Mouse (Mus musculus) embryonic facial prominence, embryonic 15.5 days (tissue): ENCODE results near the gene Oprd1. TPM values are rescaled to one million over a fixed set of nuclear protein-coding genes. Genes with fewer than 3 reads are reported as not detected.
A peak's percentile ranks its signal among the peaks of the same experiment; 100 is the strongest.

ENCODE experiments used
- ATAC-seq: fragments of 200-750 bp; cut with Nextera tagmentation; 2 replicates; pipeline ENCODE4 v1.8.0; 2017; ENCODE audit warnings: low read depth, moderate TSS enrichment; ENCODE audit not compliant: insufficient number of reproducible peaks, low FRiP score, low TSS enrichment
- H3K27ac ChIP-seq: fragments of 300-500 bp; sonication (generic); replicated peaks from 2 replicates; pipeline ENCODE4 v1.5.1; 2015; ENCODE audit warnings: mild to moderate bottlenecking, inconsistent platforms
- H3K27me3 ChIP-seq: fragments of 300-500 bp; sonication (generic); 2 replicates; pipeline ENCODE4 v1.6.1; 2015; ENCODE audit warnings: inconsistent platforms
- H3K36me3 ChIP-seq: fragments of 300-500 bp; sonication (generic); 2 replicates; pipeline ENCODE4 v1.6.1; 2015; ENCODE audit warnings: mild to moderate bottlenecking, inconsistent platforms
- H3K4me1 ChIP-seq: fragments of 300-500 bp; sonication (generic); 2 replicates; pipeline ENCODE4 v1.6.1; 2015; ENCODE audit warnings: inconsistent platforms
- H3K4me2 ChIP-seq: fragments of 300-500 bp; sonication (generic); replicated peaks from 2 replicates; pipeline ENCODE4 v1.6.1; 2015; ENCODE audit warnings: mild to moderate bottlenecking, inconsistent platforms
- H3K4me3 ChIP-seq: fragments of 300-500 bp; sonication (generic); replicated peaks from 2 replicates; pipeline ENCODE4 v1.5.1; 2015; ENCODE audit warnings: mild to moderate bottlenecking, inconsistent platforms
- H3K9ac ChIP-seq: fragments of 300-500 bp; sonication (generic); 2 replicates; pipeline ENCODE4 v1.6.1; 2015; ENCODE audit warnings: inconsistent platforms
- H3K9me3 ChIP-seq: fragments of 300-500 bp; sonication (generic); replicated peaks from 2 replicates; pipeline ENCODE4 v1.6.1; 2016; ENCODE audit warnings: inconsistent platforms
- WGBS: fragments of 180-500 bp; shearing (Covaris S2); methylation state at CpG from one replicate; pipeline ENCODE4 v1.1.7; 2015; 5-methylcytosine and 5-hydroxymethylcytosine counted together
- polyA plus RNA-seq: library from polyadenylated mRNA; unstranded; fragments of >200 nt; fragmentation: Nextera tagmentation; extraction: Ambion mirVana; gene quantifications from 2 replicates; pipeline ENCODE4 v1.2.1, GENCODE M21; 2015

The Oprd1 gene
- polyA plus RNA-seq, 1 experiment from 2014 or later, result 0.33 TPM

- peak overlapping the region; percentile 31; the same call in 1 of the 2 replicates for H3K4me2 ChIP-seq
- H3K4me1 ChIP-seq, result peaks cover 20% of the 10 kb centered on the region
- no peaks in the 10 kb centered on the region for H3K27me3 ChIP-seq
- no peak overlapping the region for H3K4me3 ChIP-seq
- H3K9me3 ChIP-seq, result no peaks in the 10 kb centered on the region
- H3K9ac ChIP-seq, result no peak overlapping the region
- no peak for ATAC-seq
- WGBS, result 12% methylated on average over 19 of the region's 19 CpGs
- H3K36me3 ChIP-seq, result no peaks in the 10 kb centered on the region
- no peak overlapping the region for H3K27ac ChIP-seq
Measured at GRCm38 (mm10) chr4:132079555-132080275, 64.6 kb downstream of the Oprd1 start.

- H3K4me3 ChIP-seq, result no peak overlapping the region
- no peaks in the 10 kb centered on the region for H3K36me3 ChIP-seq
- no peak overlapping the region for H3K4me2 ChIP-seq
- no peak overlapping the region for H3K27ac ChIP-seq
- ATAC-seq, result no peak
- no peak overlapping the region for H3K9ac ChIP-seq
- WGBS, result 54% methylated on average over 7 of the region's 7 CpGs
- H3K27me3 ChIP-seq, result 0 out of 2 replicates have a peak, but pooled peaks cover 2% of the 10 kb centered on the region
- H3K9me3 ChIP-seq, result no peaks in the 10 kb centered on the region
- H3K4me1 ChIP-seq, result peaks cover 29% of the 10 kb centered on the region
Measured at GRCm38 (mm10) chr4:132078296-132078714, 66.0 kb downstream of the Oprd1 start.

GRCm38 (mm10) chr4:132077445-132077844, 66.8 kb downstream of the Oprd1 start:
- Histone ChIP-seq H3K27ac (no peak overlapping the region), H3K4me3 (no peak overlapping the region), H3K4me2 (no peak overlapping the region), H3K4me1 (peaks cover 29% of the 10 kb centered on the region), H3K36me3 (no peaks in the 10 kb centered on the region), H3K27me3 (0 out of 2 replicates have a peak, but pooled peaks cover 5% of the 10 kb centered on the region), H3K9me3 (no peaks in the 10 kb centered on the region), H3K9ac (no peak overlapping the region)
- no peak for ATAC-seq
- 62% methylated on average over 7 of the region's 7 CpGs for WGBS

- Histone ChIP-seq H3K27me3 (0 out of 2 replicates have a peak, but pooled peaks cover 5% of the 10 kb centered on the region), H3K27ac (no peak overlapping the region; the same call in 1 of the 2 replicates), H3K9ac (no peak overlapping the region), H3K4me2 (peak overlapping the region; percentile 30), H3K4me3 (no peak overlapping the region), H3K4me1 (peaks cover 29% of the 10 kb centered on the region), H3K36me3 (no peaks in the 10 kb centered on the region), H3K9me3 (no peaks in the 10 kb centered on the region)
- ATAC-seq, result no peak
- 20% methylated on average over 20 of the region's 20 CpGs for WGBS
Measured at GRCm38 (mm10) chr4:132076480-132077405, 67.5 kb downstream of the Oprd1 start.

- Histone ChIP-seq H3K27me3 (0 out of 2 replicates have a peak, but pooled peaks cover 5% of the 10 kb centered on the region), H3K4me1 (peaks cover 29% of the 10 kb centered on the region), H3K36me3 (no peaks in the 10 kb centered on the region), H3K4me3 (peak overlapping the region; percentile 76; the same call in 1 of the 2 replicates), H3K27ac (no peak overlapping the region), H3K9me3 (no peaks in the 10 kb centered on the region), H3K9ac (no peak overlapping the region), H3K4me2 (peak overlapping the region; percentile 99)
- WGBS, result 54% methylated on average over 1 of the region's 1 CpGs
- ATAC-seq, result no peak
Measured at GRCm38 (mm10) chr4:132075796-132076195, 68.5 kb downstream of the Oprd1 start.

GRCm38 (mm10) chr4:132074933-132075769, 69.1 kb downstream of the Oprd1 start, which contains the start of gene Epb41:
Gene Epb41 (minus strand): TSS chr4:132075321.
- WGBS, result 1% methylated on average over 47 of the region's 47 CpGs
- H3K27me3 ChIP-seq, result 0 out of 2 replicates have a peak, but pooled peaks cover 5% of the 10 kb centered on the region
- peaks cover 29% of the 10 kb centered on the region for H3K4me1 ChIP-seq
- peak within 1 kb of the TSS; percentile 76 for H3K4me3 ChIP-seq
- peak within 1 kb of the TSS; percentile 28; the same call in 1 of the 2 replicates for H3K27ac ChIP-seq
- peak; percentile 90 for ATAC-seq
- peak within 1 kb of the TSS; percentile 50 for H3K9ac ChIP-seq
- H3K9me3 ChIP-seq, result no peaks in the 10 kb centered on the region
- H3K36me3 ChIP-seq, result no peaks in the 10 kb centered on the region
- H3K4me2 ChIP-seq, result peak within 1 kb of the TSS; percentile 99

- ATAC-seq, result 0 out of 2 replicates have a peak, but pooled peaks have one; percentile 16
- Histone ChIP-seq H3K36me3 (no peaks in the 10 kb centered on the region), H3K9me3 (no peaks in the 10 kb centered on the region), H3K27ac (peak within 1 kb of the TSS; percentile 28; the same call in 1 of the 2 replicates), H3K4me3 (peak within 1 kb of the TSS; percentile 76), H3K27me3 (0 out of 2 replicates have a peak, but pooled peaks cover 5% of the 10 kb centered on the region), H3K4me2 (peak within 1 kb of the TSS; percentile 99), H3K4me1 (peaks cover 27% of the 10 kb centered on the region), H3K9ac (peak within 1 kb of the TSS; percentile 50)
- WGBS, result 2% methylated on average over 42 of the region's 42 CpGs
Measured at GRCm38 (mm10) chr4:132074077-132074932, 70.0 kb downstream of the Oprd1 start, which contains the start of gene Gm10300. Gene Gm10300 (plus strand): TSS chr4:132074697.

- H3K4me2 ChIP-seq, result no peak overlapping the region
- H3K27ac ChIP-seq, result no peak overlapping the region
- H3K9me3 ChIP-seq, result no peaks in the 10 kb centered on the region
- WGBS, result 76% methylated on average over 6 of the region's 6 CpGs
- no peak for ATAC-seq
- H3K36me3 ChIP-seq, result no peaks in the 10 kb centered on the region
- H3K9ac ChIP-seq, result no peak overlapping the region
- H3K4me3 ChIP-seq, result no peak overlapping the region
- H3K4me1 ChIP-seq, result peaks cover 25% of the 10 kb centered on the region
- 0 out of 2 replicates have a peak, but pooled peaks cover 5% of the 10 kb centered on the region for H3K27me3 ChIP-seq
Measured at GRCm38 (mm10) chr4:132072946-132073345, 71.3 kb downstream of the Oprd1 start.

GRCm38 (mm10) chr4:132072156-132072555, 72.1 kb downstream of the Oprd1 start:
- H3K4me1 ChIP-seq, result peaks cover 20% of the 10 kb centered on the region
- ATAC-seq, result no peak
- 0 out of 2 replicates have a peak, but pooled peaks cover 5% of the 10 kb centered on the region for H3K27me3 ChIP-seq
- no peak overlapping the region for H3K27ac ChIP-seq
- no peaks in the 10 kb centered on the region for H3K36me3 ChIP-seq
- 69% methylated on average over 3 of the region's 3 CpGs for whole genome bisulfite sequencing
- H3K9ac ChIP-seq, result no peak overlapping the region
- no peaks in the 10 kb centered on the region for H3K9me3 ChIP-seq
- H3K4me3 ChIP-seq, result no peak overlapping the region
- no peak overlapping the region for H3K4me2 ChIP-seq
